Mouse (Mus musculus) heart, adult 2 months (tissue): ENCODE measurements around the gene Efl1.

ENCODE experiments used
- CTCF ChIP-seq: fragments of 200-600 bp; IDR thresholded peaks from 2 replicates; pipeline ENCODE4 v1.8.1; 2022; ENCODE audit warnings: antibody characterized with exemption, mild to moderate bottlenecking, moderate library complexity
- EP300 ChIP-seq: fragments of 200-500 bp; IDR thresholded peaks from 2 replicates; pipeline ENCODE4 v1.6.1; 2011; ENCODE audit warnings: low read depth, low read length, control low read depth; ENCODE audit not compliant: insufficient read depth
- POLR2A ChIP-seq: fragments of 200-500 bp; IDR thresholded peaks from 2 replicates; pipeline ENCODE4 v1.6.1; 2011; ENCODE audit warnings: mild to moderate bottlenecking, low read depth, low read length, control low read depth; ENCODE audit not compliant: insufficient read depth

DNA sequence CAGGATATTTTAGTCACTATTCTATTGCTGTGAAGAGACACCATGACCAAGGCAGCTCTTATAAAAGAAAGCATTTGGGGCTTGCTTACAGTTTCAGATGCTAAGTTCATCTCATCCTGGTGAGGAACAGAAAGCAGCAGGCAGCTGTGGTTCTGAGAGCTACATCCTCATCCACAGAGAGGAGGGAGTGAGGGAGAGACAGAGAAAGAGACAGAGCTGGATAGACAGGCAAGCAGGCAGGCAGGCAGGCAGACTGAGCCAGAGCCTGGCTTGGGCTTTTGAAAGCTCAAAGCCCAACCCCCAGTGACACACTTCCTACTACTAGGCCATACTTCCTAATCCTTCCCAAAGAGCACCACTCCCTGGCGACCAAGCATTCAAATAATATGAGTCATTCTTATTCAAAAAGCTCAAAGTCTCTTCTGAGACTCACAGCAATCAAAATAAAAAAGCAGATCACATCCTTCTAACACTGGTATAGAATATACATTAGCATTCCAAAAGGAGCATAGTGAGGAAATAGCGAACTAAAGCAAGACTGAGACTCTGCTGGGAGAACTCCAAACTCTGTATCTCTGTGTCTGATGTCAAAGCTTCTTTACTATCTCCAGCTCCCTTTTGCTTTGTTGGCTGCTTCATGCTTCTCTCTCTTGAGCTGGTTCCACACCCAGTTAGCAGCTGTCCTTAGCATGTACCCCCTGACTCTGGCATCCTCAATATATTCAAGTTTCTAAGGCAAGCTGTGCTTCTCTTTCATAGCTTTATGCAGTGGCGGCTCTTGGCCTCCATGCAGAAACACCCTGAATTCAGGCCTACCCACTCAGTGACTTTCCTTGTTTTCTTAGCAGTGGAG lies 86.6 kb downstream of the Efl1 start:
- TF ChIP-seq CTCF = no peak
- TF ChIP-seq POLR2A = no peak
- TF ChIP-seq EP300 = no peak
